Mouse (Mus musculus): ENCODE measurements around the gene Srl. TPM values are rescaled to one million over a fixed set of nuclear protein-coding genes. Genes with fewer than 3 reads are reported as not detected.
A peak's percentile ranks its signal among the peaks of the same experiment; 100 is the strongest.

Srl gene
- polyA plus RNA-seq, 1 experiment: 0.53 TPM

- DNase-seq (ENCODE audit: low read depth in 1 of 2, low spot score in 2 of 2): no peak
- Histone ChIP-seq H3K27me3 (ENCODE audit: control insufficient read depth, insufficient read depth, low read length) (no peaks in the 10 kb centered on the region), H3K36me3 (ENCODE audit: control insufficient read depth, insufficient read depth, low read length) (no peaks in the 10 kb centered on the region), H3K4me1 (ENCODE audit: control insufficient read depth, insufficient read depth, insufficient read length) (peaks cover 3% of the 10 kb centered on the region), H3K27ac (ENCODE audit: insufficient read depth, low read length) (no peak overlapping the region), H3K4me3 (ENCODE audit: extremely low read depth, insufficient read depth, insufficient read length) (no peak overlapping the region)
- 93% methylated on average over 1 of the region's 1 CpGs for WGBS
- TF ChIP-seq POLR2A (IDR thresholded peaks at IDR 0.05; ENCODE audit: low read depth, low read length) (no peak), CTCF (IDR thresholded peaks at IDR 0.05; ENCODE audit: extremely low read depth, insufficient read depth, insufficient read length, insufficient replicate concordance) (no peak)
Observed at GRCm38 (mm10) chr16:4555555-4555954, 13.9 kb upstream of the Srl start.

- H3K27me3 ChIP-seq (ENCODE audit: control insufficient read depth, insufficient read depth, low read length): no peaks in the 10 kb centered on the region
- TF ChIP-seq CTCF (IDR thresholded peaks at IDR 0.05; ENCODE audit: extremely low read depth, insufficient read depth, insufficient read length, insufficient replicate concordance): no peak
- no peak overlapping the region for H3K27ac ChIP-seq (ENCODE audit: insufficient read depth, low read length)
- H3K4me1 ChIP-seq (ENCODE audit: control insufficient read depth, insufficient read depth, insufficient read length): peaks cover 3% of the 10 kb centered on the region
- peaks cover 6% of the 10 kb centered on the region for H3K36me3 ChIP-seq (ENCODE audit: control insufficient read depth, insufficient read depth, low read length)
- no peak overlapping the region for H3K4me3 ChIP-seq (ENCODE audit: extremely low read depth, insufficient read depth, insufficient read length)
- no peak for DNase-seq (ENCODE audit: low read depth in 1 of 2, low spot score in 2 of 2)
- WGBS: 43% methylated on average over 6 of the region's 6 CpGs
Observed at GRCm38 (mm10) chr16:4552829-4553550, 11.4 kb upstream of the Srl start.

- peaks cover 3% of the 10 kb centered on the region for H3K4me1 ChIP-seq (ENCODE audit: control insufficient read depth, insufficient read depth, insufficient read length)
- H3K4me3 ChIP-seq (ENCODE audit: extremely low read depth, insufficient read depth, insufficient read length): no peak overlapping the region
- TF ChIP-seq POLR2A (IDR thresholded peaks at IDR 0.05; ENCODE audit: low read depth, low read length): no peak
- TF ChIP-seq CTCF (IDR thresholded peaks at IDR 0.05; ENCODE audit: extremely low read depth, insufficient read depth, insufficient read length, insufficient replicate concordance): no peak
- no peak overlapping the region for H3K27ac ChIP-seq (ENCODE audit: insufficient read depth, low read length)
- no peaks in the 10 kb centered on the region for H3K27me3 ChIP-seq (ENCODE audit: control insufficient read depth, insufficient read depth, low read length)
- no peak for DNase-seq (ENCODE audit: low read depth in 1 of 2, low spot score in 2 of 2)
- peaks cover 6% of the 10 kb centered on the region for H3K36me3 ChIP-seq (ENCODE audit: control insufficient read depth, insufficient read depth, low read length)
- 95% methylated on average over 12 of the region's 12 CpGs for WGBS
Observed at GRCm38 (mm10) chr16:4551885-4552284, 10.3 kb upstream of the Srl start.

- no peak for TF ChIP-seq POLR2A (IDR thresholded peaks at IDR 0.05; ENCODE audit: low read depth, low read length)
- TF ChIP-seq CTCF (IDR thresholded peaks at IDR 0.05; ENCODE audit: extremely low read depth, insufficient read depth, insufficient read length, insufficient replicate concordance): peak; percentile 93
- peaks cover 3% of the 10 kb centered on the region for H3K4me1 ChIP-seq (ENCODE audit: control insufficient read depth, insufficient read depth, insufficient read length)
- DNase-seq (ENCODE audit: low read depth in 1 of 2, low spot score in 2 of 2): peak in 1 of 2 experiments; percentile 34
- H3K27me3 ChIP-seq (ENCODE audit: control insufficient read depth, insufficient read depth, low read length): no peaks in the 10 kb centered on the region
- H3K27ac ChIP-seq (ENCODE audit: insufficient read depth, low read length): no peak overlapping the region
- peaks cover 6% of the 10 kb centered on the region for H3K36me3 ChIP-seq (ENCODE audit: control insufficient read depth, insufficient read depth, low read length)
- H3K4me3 ChIP-seq (ENCODE audit: extremely low read depth, insufficient read depth, insufficient read length): no peak overlapping the region
- whole genome bisulfite sequencing: 64% methylated on average over 13 of the region's 13 CpGs
Observed at GRCm38 (mm10) chr16:4551056-4551455, 9.4 kb upstream of the Srl start.

- peaks cover 3% of the 10 kb centered on the region for H3K4me1 ChIP-seq (ENCODE audit: control insufficient read depth, insufficient read depth, insufficient read length)
- WGBS: 89% methylated on average over 18 of the region's 18 CpGs
- TF ChIP-seq CTCF (IDR thresholded peaks at IDR 0.05; ENCODE audit: extremely low read depth, insufficient read depth, insufficient read length, insufficient replicate concordance) (0 out of 2 replicates have a peak, but pooled peaks have one; percentile 1), POLR2A (IDR thresholded peaks at IDR 0.05; ENCODE audit: low read depth, low read length) (no peak)
- DNase-seq (ENCODE audit: low read depth in 1 of 2, low spot score in 2 of 2): no peak
- H3K27me3 ChIP-seq (ENCODE audit: control insufficient read depth, insufficient read depth, low read length): no peaks in the 10 kb centered on the region
- no peak overlapping the region for H3K27ac ChIP-seq (ENCODE audit: insufficient read depth, low read length)
- H3K36me3 ChIP-seq (ENCODE audit: control insufficient read depth, insufficient read depth, low read length): peaks cover 14% of the 10 kb centered on the region
- no peak overlapping the region for H3K4me3 ChIP-seq (ENCODE audit: extremely low read depth, insufficient read depth, insufficient read length)
Observed at GRCm38 (mm10) chr16:4548953-4549688, 7.5 kb upstream of the Srl start.

- no peak for DNase-seq (ENCODE audit: low read depth in 1 of 2, low spot score in 2 of 2)
- no peak for TF ChIP-seq POLR2A (IDR thresholded peaks at IDR 0.05; ENCODE audit: low read depth, low read length)
- TF ChIP-seq CTCF (IDR thresholded peaks at IDR 0.05; ENCODE audit: extremely low read depth, insufficient read depth, insufficient read length, insufficient replicate concordance): no peak
- WGBS: 92% methylated on average over 5 of the region's 5 CpGs
Observed at GRCm38 (mm10) chr16:4547611-4548010, 6.0 kb upstream of the Srl start.

GRCm38 (mm10) chr16:4546838-4547237 lies 5.2 kb upstream of the Srl start:
- Histone ChIP-seq H3K27ac (ENCODE audit: insufficient read depth, low read length) (no peak overlapping the region), H3K27me3 (ENCODE audit: control insufficient read depth, insufficient read depth, low read length) (no peaks in the 10 kb centered on the region), H3K4me3 (ENCODE audit: extremely low read depth, insufficient read depth, insufficient read length) (no peak overlapping the region), H3K4me1 (ENCODE audit: control insufficient read depth, insufficient read depth, insufficient read length) (no peaks in the 10 kb centered on the region), H3K36me3 (ENCODE audit: control insufficient read depth, insufficient read depth, low read length) (peaks cover 14% of the 10 kb centered on the region)
- TF ChIP-seq CTCF (IDR thresholded peaks at IDR 0.05; ENCODE audit: extremely low read depth, insufficient read depth, insufficient read length, insufficient replicate concordance) (no peak), POLR2A (IDR thresholded peaks at IDR 0.05; ENCODE audit: low read depth, low read length) (no peak)
- WGBS: 93% methylated on average over 8 of the region's 8 CpGs
- no peak for DNase-seq (ENCODE audit: low read depth in 1 of 2, low spot score in 2 of 2)

More at GRCm38 (mm10) chr16:4547611-4548010, 6.0 kb upstream of the Srl start:
- Histone ChIP-seq H3K4me3 (ENCODE audit: extremely low read depth, insufficient read depth, insufficient read length) (no peak overlapping the region), H3K27me3 (ENCODE audit: control insufficient read depth, insufficient read depth, low read length) (no peaks in the 10 kb centered on the region), H3K4me1 (ENCODE audit: control insufficient read depth, insufficient read depth, insufficient read length) (no peaks in the 10 kb centered on the region), H3K27ac (ENCODE audit: insufficient read depth, low read length) (no peak overlapping the region), H3K36me3 (ENCODE audit: control insufficient read depth, insufficient read depth, low read length) (peaks cover 14% of the 10 kb centered on the region)
